Mouse (Mus musculus): ENCODE results near the gene Lsm10.

Lsm10 gene

GRCm38 (mm10) chr4:126084382-126084781 is 12.0 kb upstream of the Lsm10 start:
- CTCF ChIA-PET, result interaction anchor here in 3 of 4 experiments (0.6 to 3.5 kb wide), 17 partner anchors 9 to 486 kb away, joined by 3 to 21 read pairs (median 3); partner anchors contain the start of genes Lsm10 (in 1 of the 3), Mrps15 (in 1 of the 3), Stk40 (in 1 of the 3) and Trappc3 (in 1 of the 3)
- POLR2A ChIA-PET, result interaction anchor here in 3 of 4 experiments (0.9 to 3.6 kb wide), 17 partner anchors 8 to 79 kb away, joined by 3 to 28 read pairs (median 5); partner anchors contain the start of genes Lsm10 (in 2 of the 3), Mrps15 (in 2 of the 3), Sh3d21 (in 2 of the 3) and Stk40 (in 2 of the 3)

GRCm38 (mm10) chr4:126085996-126086576 is 10.3 kb upstream of the Lsm10 start:
- CTCF ChIA-PET, result interaction anchor here (0.5 to 3.5 kb wide), 57 partner anchors 8 to 1677 kb away, joined by 3 to 21 read pairs (median 4); partner anchors contain the start of genes Lsm10 (in 3 of the 4), Mrps15 (in 2 of the 4), Stk40 (in 2 of the 4) and Oscp1 (in 1 of the 4)
- POLR2A ChIA-PET, result interaction anchor here in 3 of 4 experiments (0.5 to 3.6 kb wide), 21 partner anchors 9 to 115 kb away, joined by 3 to 28 read pairs (median 4); partner anchors contain the start of genes Lsm10 (in 2 of the 3), Stk40 (in 2 of the 3), Oscp1 (in 1 of the 3) and Sh3d21 (in 1 of the 3)

DNA sequence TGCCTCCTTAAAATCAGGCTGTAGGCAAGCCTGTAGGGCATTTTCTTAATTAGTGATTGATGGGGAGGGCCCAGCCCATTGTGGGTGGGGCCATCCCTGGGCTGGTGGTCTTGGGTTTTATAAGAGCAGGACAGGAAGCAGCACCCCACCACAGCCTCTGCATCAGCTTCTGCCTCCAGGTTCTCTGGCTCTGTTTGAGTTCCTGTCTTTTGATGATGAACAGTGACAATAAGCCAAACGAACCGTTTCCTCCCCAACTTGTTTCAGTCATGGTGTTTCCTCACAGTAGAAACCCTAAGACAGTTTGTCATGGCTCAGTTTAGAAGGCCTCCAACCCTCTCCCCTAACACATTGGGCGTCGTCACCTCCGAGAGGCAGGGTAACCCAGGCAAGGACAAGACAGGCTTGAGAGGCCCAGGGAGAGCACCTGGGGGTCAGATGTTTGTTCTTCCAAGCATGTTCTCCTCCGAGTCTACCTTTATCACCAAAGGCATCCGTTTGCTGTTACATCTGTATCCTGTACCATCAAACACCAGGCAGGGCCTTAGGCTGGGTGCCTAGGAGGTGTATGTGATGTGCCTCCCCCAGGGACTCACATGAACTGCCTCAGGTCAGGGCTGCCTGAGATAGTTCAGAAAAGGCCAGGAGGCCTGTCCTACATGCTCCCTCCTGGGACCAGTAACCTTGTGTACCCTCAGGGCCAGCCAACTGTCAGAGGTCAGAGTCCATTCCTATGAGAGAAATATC is 6.1 kb upstream of the Lsm10 start:
- ChIA-PET CTCF (no interaction called here), POLR2A (interaction anchor here in 2 of 4 experiments (0.6 to 1.6 kb wide), 2 partner anchors 12 to 164 kb away, joined by 3 to 5 read pairs; no protein-coding TSS in a partner anchor)

GRCm38 (mm10) chr4:126090848-126091124 is 5.6 kb upstream of the Lsm10 start:
- CTCF ChIA-PET, result no interaction called here
- POLR2A ChIA-PET, result no interaction called here

GRCm38 (mm10) chr4:126091873-126092272 is 4.5 kb upstream of the Lsm10 start:
- ChIA-PET CTCF (interaction anchor here in 1 of 4 experiments (0.6 kb wide), 1 partner anchor 22 kb away, joined by 5 read pairs; no protein-coding TSS in a partner anchor), POLR2A (interaction anchor here in 3 of 4 experiments (0.6 to 2.6 kb wide), 4 partner anchors 11 to 375 kb away, joined by 3 to 6 read pairs (median 3); no protein-coding TSS in a partner anchor)

GRCm38 (mm10) chr4:126095622-126096430 is 597 bp upstream of the Lsm10 start:
- ChIA-PET POLR2A (interaction anchor here in 3 of 4 experiments (0.6 to 2.2 kb wide), 35 partner anchors 10 to 1409 kb away, joined by 3 to 14 read pairs (median 4); partner anchors contain the start of genes Map7d1 (in 1 of the 3), Mrps15 (in 1 of the 3), Sh3d21 (in 1 of the 3) and Thrap3 (in 1 of the 3)), CTCF (interaction anchor here (0.6 to 2.0 kb wide), 12 partner anchors 8 to 111 kb away, joined by 3 to 21 read pairs (median 5); partner anchors contain the start of genes Mrps15 (in 1 of the 4) and Stk40 (in 1 of the 4))

- CTCF ChIA-PET, result interaction anchor here in 1 of 4 experiments (0.5 kb wide), 1 partner anchor 1358 kb away, joined by 10 read pairs; no protein-coding TSS in a partner anchor
- POLR2A ChIA-PET, result no interaction called here
Observed at GRCm38 (mm10) chr4:126097711-126098253, 1.4 kb downstream of the Lsm10 start.

GRCm38 (mm10) chr4:126099365-126099764 is 2.9 kb downstream of the Lsm10 start:
- ChIA-PET CTCF (interaction anchor here (0.6 to 1.3 kb wide), 5 partner anchors 13 to 163 kb away, joined by 3 to 8 read pairs (median 4); partner anchors contain the start of gene Trappc3 (in 1 of the 4)), POLR2A (interaction anchor here in 2 of 4 experiments (0.5 to 2.0 kb wide), 7 partner anchors 11 to 679 kb away, joined by 3 to 6 read pairs (median 5); partner anchors contain the start of gene Mrps15 (in 1 of the 2))

GRCm38 (mm10) chr4:126100764-126101163 is 4.3 kb downstream of the Lsm10 start:
- ChIA-PET CTCF (no interaction called here), POLR2A (interaction anchor here in 2 of 4 experiments (1.0 to 2.0 kb wide), 4 partner anchors 10 to 54 kb away, joined by 3 to 6 read pairs (median 5); partner anchors contain the start of gene Mrps15 (in 1 of the 2))

DNA sequence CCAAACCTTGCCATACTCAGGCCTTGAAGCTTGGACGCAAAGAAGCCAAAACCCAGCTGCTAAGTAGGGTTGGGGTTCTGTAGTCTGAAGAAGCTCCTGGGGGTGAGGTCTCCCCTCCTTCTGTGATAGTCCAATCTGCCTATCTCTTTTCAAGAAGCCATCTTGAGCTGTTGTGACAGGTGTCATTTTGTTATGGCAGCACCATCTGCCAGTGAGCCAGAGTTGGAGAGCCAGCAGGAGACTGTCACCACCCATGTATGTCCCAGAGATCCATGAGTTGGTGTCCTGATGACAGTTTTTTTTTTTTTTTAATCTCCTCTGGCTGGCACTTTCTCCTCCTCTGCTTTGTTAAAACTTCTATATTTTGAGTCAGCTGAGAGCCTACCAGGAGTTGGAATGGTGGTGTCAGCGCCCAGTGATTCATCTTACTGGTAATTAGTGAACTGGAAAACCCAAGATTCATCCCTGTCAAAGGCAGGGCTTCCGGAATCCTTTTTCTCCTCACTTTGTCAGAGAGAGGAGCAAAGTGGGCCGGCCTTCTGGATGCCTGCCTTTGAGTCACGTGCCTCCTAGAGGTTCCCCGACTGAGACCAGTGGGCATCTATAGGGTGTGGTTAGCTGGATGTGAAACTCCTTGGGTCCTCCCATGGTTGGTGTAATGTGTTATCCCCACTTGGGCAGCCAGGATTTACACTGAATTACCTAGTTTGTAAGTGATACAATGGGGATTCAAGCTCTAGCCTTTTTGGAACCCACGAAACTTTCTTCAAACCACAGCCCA is 5.8 kb downstream of the Lsm10 start:
- POLR2A ChIA-PET, result interaction anchor here in 3 of 4 experiments (0.6 to 3.6 kb wide), 52 partner anchors 9 to 756 kb away, joined by 3 to 28 read pairs (median 4); partner anchors contain the start of genes Sh3d21 (in 3 of the 3), Eva1b (in 2 of the 3) and Mrps15 (in 1 of the 3)
- CTCF ChIA-PET, result interaction anchor here in 3 of 4 experiments (0.5 to 3.0 kb wide), 8 partner anchors 9 to 759 kb away, joined by 3 to 20 read pairs (median 4); no protein-coding TSS in a partner anchor

- ChIA-PET CTCF (interaction anchor here in 3 of 4 experiments (0.5 to 3.0 kb wide), 11 partner anchors 8 to 519 kb away, joined by 3 to 20 read pairs (median 4); partner anchors contain the start of gene Adprhl2 (in 1 of the 3)), POLR2A (interaction anchor here in 3 of 4 experiments (0.6 to 3.6 kb wide), 53 partner anchors 8 to 557 kb away, joined by 3 to 28 read pairs (median 4); partner anchors contain the start of genes Sh3d21 (in 3 of the 3), Eva1b (in 2 of the 3) and Mrps15 (in 1 of the 3))
Observed at GRCm38 (mm10) chr4:126103057-126103581, 6.7 kb downstream of the Lsm10 start.

DNA sequence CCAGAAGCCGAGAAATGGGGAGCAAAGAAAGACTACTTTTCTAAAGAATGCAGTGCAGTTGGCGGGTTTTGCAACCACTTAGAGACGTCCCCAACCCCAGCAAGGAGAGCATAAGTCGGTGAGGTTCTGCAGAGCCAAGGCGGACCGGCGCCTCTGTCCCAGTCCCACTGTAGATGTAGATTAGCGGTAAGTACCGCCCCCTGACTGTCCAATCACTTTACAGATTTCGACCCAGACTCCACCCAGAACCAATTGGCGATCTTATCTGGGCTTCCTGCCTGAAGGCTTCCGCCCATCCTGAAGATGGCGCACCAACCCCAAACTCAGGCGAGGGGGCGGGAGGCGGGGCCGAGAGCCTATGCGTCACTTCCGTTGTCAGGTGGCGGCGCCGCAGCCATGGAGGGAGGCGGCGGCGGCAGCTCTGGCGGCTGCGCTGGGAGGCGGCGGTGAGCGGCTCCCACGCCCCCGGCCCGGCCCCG is 7.2 kb downstream of the Lsm10 start, which contains the start of gene Stk40:
Gene Stk40 (plus strand): TSS at position 368 of the 479 bp plus-strand sequence.
- ChIA-PET CTCF (interaction anchor here in 2 of 4 experiments (0.6 to 3.0 kb wide), 8 partner anchors 8 to 218 kb away, joined by 3 to 20 read pairs (median 4); partner anchors contain the start of gene Adprhl2 (in 1 of the 2)), POLR2A (interaction anchor here (0.6 to 3.6 kb wide), 46 partner anchors 8 to 1242 kb away, joined by 3 to 28 read pairs (median 4); partner anchors contain the start of genes Eva1b (in 2 of the 4) and Sh3d21 (in 2 of the 4))

- ChIA-PET POLR2A (interaction anchor here (0.6 to 3.6 kb wide), 20 partner anchors 8 to 1241 kb away, joined by 3 to 28 read pairs (median 4); partner anchors contain the start of genes Lsm10 (in 1 of the 4) and Sh3d21 (in 1 of the 4)), CTCF (interaction anchor here in 2 of 4 experiments (0.5 to 3.0 kb wide), 8 partner anchors 9 to 684 kb away, joined by 3 to 20 read pairs (median 4); partner anchors contain the start of gene Adprhl2 (in 1 of the 2))
Observed at GRCm38 (mm10) chr4:126104261-126105075, 8.0 kb downstream of the Lsm10 start.

DNA sequence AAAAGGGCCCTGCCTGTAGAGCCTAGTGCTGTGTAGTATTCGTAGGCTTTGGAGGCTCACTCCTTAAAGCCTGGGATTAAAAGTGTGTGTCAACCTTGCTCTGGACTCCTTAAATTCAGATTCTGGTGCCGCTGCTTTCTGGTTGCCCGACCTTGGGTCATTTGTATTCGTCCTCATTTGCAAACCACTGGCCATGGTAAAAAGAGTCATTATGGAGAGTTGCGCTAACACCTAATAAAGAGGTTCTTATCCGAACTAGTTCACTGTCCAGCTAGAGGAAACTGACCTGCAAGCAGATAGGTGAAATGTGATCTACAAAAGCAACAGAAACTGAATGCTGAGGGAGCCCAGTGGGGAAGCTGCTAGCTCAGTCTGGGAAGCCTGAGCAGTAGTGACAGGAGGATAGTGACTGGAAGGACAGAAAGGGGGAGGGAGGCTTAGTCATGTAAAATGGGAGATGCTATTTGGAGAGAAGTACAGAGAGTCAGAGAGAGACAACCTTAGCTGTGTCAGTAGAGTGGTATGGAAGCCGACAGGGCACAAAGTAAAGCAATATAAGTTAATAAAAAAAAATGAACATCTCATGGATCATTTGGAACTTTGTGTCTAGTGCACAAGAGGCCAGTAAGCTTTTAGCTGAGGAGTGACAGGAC is 8.8 kb downstream of the Lsm10 start:
- ChIA-PET CTCF (interaction anchor here in 2 of 4 experiments (0.5 to 3.0 kb wide), 6 partner anchors 9 to 685 kb away, joined by 3 to 20 read pairs (median 6); no protein-coding TSS in a partner anchor), POLR2A (interaction anchor here in 3 of 4 experiments (0.8 to 3.6 kb wide), 12 partner anchors 8 to 113 kb away, joined by 3 to 28 read pairs (median 5); partner anchors contain the start of gene Lsm10 (in 2 of the 3))
